Mouse (Mus musculus): Measurements from ENCODE around the gene Tns2. TPM values are rescaled to one million over a fixed set of nuclear protein-coding genes. Genes with fewer than 3 reads are reported as not detected.

Tns2 gene
- polyA plus RNA-seq (2016; fragmentation: Nextera tagmentation; extraction: Ambion mirVana) = 11.8 and 13.8 TPM in 2 replicates

DNA sequence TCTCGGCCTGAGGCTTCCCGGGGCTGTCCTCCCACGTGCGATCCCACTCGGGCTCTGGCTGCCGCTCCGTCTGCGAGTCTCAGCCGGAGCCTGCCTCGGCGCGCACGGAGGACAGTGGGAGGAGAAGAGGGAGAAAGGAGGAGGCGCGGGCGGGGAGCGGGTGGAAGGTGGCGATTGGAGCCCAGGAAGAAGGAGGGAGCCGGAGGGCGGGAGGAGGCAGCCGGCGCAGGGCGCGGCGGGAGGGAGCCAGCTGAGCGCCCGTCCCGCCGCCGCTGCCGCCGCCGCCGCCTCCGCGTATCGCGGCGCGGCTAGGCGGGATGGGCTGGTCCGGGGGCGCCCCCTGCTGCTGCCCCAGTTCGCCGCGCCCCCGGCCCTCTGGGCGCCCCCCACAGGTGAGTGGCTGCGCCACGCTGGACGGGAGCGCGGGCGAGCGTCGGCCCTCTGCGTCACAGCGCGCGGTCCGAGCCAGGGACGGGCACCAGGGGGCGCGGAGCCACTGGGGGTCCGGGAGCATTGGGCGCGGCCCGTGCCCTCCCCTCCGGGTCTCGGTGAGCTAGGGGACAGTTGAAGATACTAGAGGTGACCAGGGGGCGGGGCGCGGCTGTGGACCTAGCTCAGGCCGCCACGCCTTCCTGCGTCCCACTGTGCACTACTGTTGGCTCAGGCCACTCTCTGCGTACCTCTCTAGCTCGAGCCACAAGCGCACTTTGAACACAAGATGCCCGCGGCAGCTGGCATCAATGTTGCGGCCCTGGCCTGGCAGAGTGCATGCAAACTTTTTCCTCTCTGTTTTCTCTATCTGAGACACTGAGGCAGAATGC lies at the start of gene Tns2:
Tns2 (plus strand) TSS at position 253 of the 821 bp plus-strand sequence.
- Histone ChIP-seq H3K4me1 (replicated peaks) (peaks cover 78% of the 10 kb centered on the region), H3K27ac (peak within 1 kb of the TSS; percentile 83), H3K4me3 (peak within 1 kb of the TSS; percentile 63), H3K36me3 (peaks cover 34% of the 10 kb centered on the region), H3K27me3 (ENCODE audit: insufficient read depth, poor library complexity, severe bottlenecking) (peaks cover 62% of the 10 kb centered on the region), H3K9me3 (no peaks in the 10 kb centered on the region)
- under 1% methylated on average over 81 of the region's 82 CpGs for WGBS
- DNase-seq (ENCODE audit: low spot score) = peak; percentile 66

DNA sequence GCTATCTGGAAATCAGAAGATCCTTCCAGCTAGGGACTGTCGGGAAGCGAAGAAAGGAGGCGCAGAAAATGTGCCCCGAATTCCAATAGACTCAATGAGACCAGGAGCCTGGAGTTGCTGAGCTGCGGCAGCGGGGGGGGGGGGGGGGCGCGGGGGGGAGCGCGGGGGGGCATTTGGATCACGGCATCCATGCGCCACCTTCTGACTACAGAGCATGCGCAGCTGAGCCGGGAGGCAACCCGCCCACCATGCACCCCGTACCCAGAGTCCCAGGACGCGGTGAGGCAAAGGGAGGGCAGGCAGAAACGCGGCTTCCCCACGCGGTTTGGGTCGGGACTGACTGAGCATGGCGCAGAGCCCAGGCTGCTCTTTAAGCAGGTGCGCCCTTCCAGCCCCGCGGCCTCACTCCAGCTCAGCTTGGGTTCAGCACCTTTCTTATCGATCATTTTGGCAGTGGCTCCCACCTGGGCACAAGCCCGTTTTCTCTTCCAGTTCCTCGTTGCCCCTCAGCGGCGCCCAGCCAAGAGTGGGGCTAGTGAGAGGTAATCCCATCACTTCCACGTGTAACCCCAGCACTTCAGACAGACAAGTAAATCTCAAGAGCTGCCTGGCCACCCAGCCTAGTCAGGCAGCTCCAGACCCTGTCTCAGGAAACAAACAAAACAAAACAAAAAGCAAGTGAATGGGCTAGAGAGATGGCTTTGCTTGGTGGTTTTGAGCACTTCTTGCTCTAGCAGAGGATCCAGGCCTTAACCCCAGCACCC lies 48.1 kb upstream of the Tns2 start:
- DNase-seq (ENCODE audit: low spot score) = peak; percentile 80
- peak overlapping the region; percentile 84 for H3K27ac ChIP-seq
- under 1% methylated on average over 30 of the region's 33 CpGs for WGBS
- H3K36me3 ChIP-seq = no peaks in the 10 kb centered on the region
- H3K27me3 ChIP-seq (ENCODE audit: insufficient read depth, poor library complexity, severe bottlenecking) = no peaks in the 10 kb centered on the region
- no peaks in the 10 kb centered on the region for H3K9me3 ChIP-seq
- H3K4me1 ChIP-seq (replicated peaks) = peaks cover 6% of the 10 kb centered on the region
- H3K4me3 ChIP-seq = peak overlapping the region; percentile 59

DNA sequence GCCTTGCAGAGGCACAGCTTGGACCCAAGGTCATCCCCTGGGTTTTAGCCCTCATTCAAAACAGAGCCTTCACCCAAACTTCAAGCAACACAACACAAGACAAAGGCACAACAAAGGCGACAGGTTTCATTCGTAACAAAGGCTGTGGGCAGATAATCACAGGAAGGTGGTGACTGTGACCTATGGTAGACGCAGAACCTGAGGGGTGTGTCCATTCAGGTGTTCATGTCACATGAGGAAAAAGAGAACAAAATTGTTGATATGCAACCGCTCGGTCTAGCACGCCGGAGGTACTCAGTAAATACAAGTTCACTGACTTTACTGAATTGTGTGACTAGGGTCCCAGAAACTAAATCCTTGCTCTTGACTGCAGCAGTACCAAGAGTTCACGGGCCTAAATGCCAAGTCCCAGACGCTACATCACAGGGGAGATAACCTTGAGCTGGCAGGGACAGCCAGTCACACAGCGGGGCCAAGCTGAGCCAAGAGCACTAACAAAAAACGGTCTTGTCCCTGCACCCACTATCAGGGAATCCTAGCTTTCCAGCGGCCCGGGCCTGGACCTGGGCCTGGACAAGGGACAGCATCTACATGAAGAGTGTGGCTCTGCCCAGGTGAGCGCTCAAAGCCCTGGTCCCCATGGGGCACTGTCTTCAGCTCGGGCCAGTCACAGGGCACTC lies 43.6 kb upstream of the Tns2 start:
- peaks cover 6% of the 10 kb centered on the region for H3K4me1 ChIP-seq (replicated peaks)
- H3K36me3 ChIP-seq = no peaks in the 10 kb centered on the region
- no peaks in the 10 kb centered on the region for H3K9me3 ChIP-seq
- WGBS = 88% methylated on average over 15 of the region's 15 CpGs
- no peaks in the 10 kb centered on the region for H3K27me3 ChIP-seq (ENCODE audit: insufficient read depth, poor library complexity, severe bottlenecking)
- no peak overlapping the region for H3K4me3 ChIP-seq
- DNase-seq (ENCODE audit: low spot score) = no peak
- no peak overlapping the region for H3K27ac ChIP-seq

DNA sequence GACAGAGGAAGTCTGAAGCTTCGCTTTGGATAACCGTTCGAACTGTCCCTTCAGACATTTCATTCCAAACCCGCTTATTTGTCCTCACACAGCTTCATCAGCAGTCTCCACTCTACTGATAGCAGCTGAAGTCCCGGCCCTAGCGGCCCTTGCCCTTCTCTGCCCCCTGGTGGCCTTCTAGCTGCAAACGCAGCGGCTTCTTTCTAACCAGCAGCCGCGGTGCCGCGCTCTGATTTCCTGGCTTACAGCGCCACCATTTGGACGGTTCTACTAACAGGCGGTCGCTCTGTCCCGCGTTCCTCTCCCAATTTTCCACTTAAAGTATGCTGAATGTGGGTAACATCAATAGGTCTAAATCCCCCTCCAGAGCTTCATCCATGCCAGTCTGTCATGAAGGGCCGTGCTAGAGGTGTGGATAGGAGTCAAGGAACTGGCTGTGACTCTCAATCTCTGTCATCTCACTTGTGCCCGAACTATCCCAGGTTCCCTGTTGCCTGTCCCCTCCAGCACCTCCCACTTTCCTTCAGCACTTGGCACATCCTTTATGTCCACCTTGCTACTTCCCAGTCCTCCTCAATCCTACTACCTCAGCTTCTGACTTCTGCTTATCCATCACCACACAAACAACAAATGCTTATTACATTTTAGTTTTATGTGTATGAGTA lies 34.4 kb upstream of the Tns2 start:
- peak; percentile 94 for DNase-seq (ENCODE audit: low spot score)
- no peak overlapping the region for H3K27ac ChIP-seq
- WGBS = 7% methylated on average over 20 of the region's 20 CpGs

DNA sequence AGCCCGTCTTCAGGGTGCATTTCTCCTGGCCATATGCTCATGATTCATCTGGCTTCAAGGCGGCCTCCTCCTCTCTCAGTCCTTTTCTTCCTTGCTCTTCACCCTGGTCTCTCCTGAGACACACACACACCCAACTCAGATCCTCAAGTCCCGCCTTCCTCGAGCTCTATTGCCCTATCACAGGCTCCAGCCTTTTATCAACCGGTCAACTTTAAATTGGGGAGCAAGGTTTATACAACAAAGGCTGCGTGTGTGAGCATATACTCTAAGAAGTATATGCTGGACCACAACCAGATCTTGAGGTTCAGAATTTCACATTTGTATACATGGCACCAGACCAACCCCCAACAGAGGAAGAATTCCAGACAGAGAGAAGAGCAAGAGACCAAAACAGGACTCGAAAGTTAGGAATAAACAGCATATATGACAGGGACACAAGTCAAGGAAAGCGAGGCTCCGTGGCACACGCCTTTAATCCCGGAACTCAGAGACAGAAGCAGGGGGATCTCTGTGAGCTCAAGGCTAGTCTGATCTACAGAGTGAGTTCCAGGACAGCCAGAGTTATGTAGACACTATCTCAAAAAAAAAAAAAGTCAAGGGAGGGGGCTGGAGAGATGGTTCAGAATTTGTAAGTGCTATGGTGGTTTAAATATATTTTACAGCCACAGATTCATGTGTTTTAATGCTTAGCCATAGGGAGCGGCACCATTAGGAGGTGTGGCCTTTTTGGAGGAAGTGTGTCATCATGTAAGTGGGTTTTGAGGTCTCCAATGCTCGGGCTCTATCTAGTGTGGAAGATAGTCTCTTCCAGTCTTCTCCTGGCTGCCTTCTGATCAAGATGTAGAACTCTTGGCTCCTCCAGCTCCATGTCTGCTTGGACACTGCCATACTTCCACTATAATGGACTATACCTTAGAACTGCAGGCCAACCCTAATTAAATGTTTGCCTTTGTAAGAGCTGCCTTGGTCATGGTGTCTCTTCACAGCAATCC lies 29.4 kb upstream of the Tns2 start:
- Histone ChIP-seq H3K4me1 (replicated peaks) (peaks cover 22% of the 10 kb centered on the region), H3K27ac (no peak overlapping the region), H3K27me3 (ENCODE audit: insufficient read depth, poor library complexity, severe bottlenecking) (peaks cover 23% of the 10 kb centered on the region), H3K9me3 (no peaks in the 10 kb centered on the region), H3K4me3 (no peak overlapping the region), H3K36me3 (peaks cover 6% of the 10 kb centered on the region; the same call in 1 of the 2 replicates)
- DNase-seq (ENCODE audit: low spot score) = no peak
- 77% methylated on average over 13 of the region's 13 CpGs for WGBS

More for the DNA sequence above, 34.4 kb upstream of the Tns2 start:
- peaks cover 25% of the 10 kb centered on the region for H3K27me3 ChIP-seq (ENCODE audit: insufficient read depth, poor library complexity, severe bottlenecking)
- H3K36me3 ChIP-seq = no peaks in the 10 kb centered on the region
- H3K4me1 ChIP-seq (replicated peaks) = peaks cover 11% of the 10 kb centered on the region; the same call in 1 of the 2 replicates
- H3K4me3 ChIP-seq = no peak overlapping the region
- H3K9me3 ChIP-seq = no peaks in the 10 kb centered on the region

DNA sequence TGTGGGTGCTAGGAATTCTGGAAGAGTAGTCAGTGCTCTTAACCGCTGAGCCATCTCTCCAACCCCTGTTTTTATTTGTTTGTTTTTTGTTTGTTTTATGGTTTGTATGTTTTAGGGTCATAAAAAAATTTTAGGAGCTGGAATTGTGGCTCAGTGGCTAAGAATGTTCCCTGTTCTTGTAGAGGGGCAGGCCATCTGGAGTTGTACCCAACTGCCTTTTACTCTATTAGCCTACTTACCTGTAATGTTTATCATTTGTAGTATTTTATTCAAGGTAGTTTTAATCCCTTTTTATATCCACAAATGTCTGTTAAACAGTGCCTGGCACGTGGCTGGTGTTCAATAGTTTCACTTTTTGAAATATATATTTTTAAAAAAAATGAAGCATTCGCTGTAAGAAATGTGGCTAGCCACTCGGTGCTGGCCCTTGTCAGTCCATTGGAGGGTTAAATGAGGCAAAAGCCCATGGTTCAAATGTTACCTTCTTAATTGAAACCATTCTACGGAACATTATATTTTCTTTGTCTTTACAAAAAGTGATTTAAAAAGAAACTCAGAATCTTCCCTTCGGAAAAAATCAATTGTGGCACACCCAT lies 27.2 kb upstream of the Tns2 start:
- peaks cover 6% of the 10 kb centered on the region; the same call in 1 of the 2 replicates for H3K36me3 ChIP-seq
- no peak for DNase-seq (ENCODE audit: low spot score)
- no peaks in the 10 kb centered on the region for H3K27me3 ChIP-seq (ENCODE audit: insufficient read depth, poor library complexity, severe bottlenecking)
- peak overlapping the region; percentile 97 for H3K27ac ChIP-seq
- H3K9me3 ChIP-seq = no peaks in the 10 kb centered on the region
- 15% methylated on average over 6 of the region's 6 CpGs for WGBS
- peak overlapping the region; percentile 92 for H3K4me3 ChIP-seq
- peaks cover 24% of the 10 kb centered on the region for H3K4me1 ChIP-seq (replicated peaks)

DNA sequence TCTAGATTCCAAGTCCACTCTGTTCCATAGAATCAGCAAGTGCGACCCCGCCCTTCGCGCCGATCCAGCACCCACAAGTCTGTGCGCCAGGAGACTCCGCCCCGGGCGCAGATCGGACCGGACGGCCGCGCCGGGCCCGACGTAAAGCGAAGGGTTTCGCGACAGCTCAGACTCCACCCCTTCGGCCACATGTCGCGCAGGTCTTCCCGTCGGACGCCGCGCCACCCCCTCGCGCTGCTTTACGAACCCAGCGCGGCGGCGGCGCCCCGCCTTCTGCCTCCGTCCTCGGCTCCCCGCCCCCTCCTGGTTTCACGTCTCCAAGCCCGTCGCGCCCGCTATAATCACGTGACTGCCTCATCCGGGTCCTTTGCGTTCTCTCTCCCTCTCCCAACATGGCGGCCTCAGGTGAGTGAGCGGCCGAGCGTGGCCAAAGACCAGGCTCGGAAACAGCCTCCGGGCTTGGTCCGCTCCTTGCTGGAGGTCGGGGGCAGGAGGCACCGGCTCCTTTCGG lies 26.6 kb upstream of the Tns2 start, which contains the start of gene Eif4b:
Eif4b (plus strand) TSS at position 215 of the 511 bp plus-strand sequence.
- Histone ChIP-seq H3K4me1 (replicated peaks) (peaks cover 24% of the 10 kb centered on the region), H3K27ac (peak within 1 kb of the TSS; percentile 97), H3K27me3 (ENCODE audit: insufficient read depth, poor library complexity, severe bottlenecking) (no peaks in the 10 kb centered on the region), H3K4me3 (peak within 1 kb of the TSS; percentile 92), H3K36me3 (peaks cover 8% of the 10 kb centered on the region; the same call in 1 of the 2 replicates), H3K9me3 (no peaks in the 10 kb centered on the region)
- WGBS = under 1% methylated on average over 58 of the region's 58 CpGs
- DNase-seq (ENCODE audit: low spot score) = peak; percentile 99

DNA sequence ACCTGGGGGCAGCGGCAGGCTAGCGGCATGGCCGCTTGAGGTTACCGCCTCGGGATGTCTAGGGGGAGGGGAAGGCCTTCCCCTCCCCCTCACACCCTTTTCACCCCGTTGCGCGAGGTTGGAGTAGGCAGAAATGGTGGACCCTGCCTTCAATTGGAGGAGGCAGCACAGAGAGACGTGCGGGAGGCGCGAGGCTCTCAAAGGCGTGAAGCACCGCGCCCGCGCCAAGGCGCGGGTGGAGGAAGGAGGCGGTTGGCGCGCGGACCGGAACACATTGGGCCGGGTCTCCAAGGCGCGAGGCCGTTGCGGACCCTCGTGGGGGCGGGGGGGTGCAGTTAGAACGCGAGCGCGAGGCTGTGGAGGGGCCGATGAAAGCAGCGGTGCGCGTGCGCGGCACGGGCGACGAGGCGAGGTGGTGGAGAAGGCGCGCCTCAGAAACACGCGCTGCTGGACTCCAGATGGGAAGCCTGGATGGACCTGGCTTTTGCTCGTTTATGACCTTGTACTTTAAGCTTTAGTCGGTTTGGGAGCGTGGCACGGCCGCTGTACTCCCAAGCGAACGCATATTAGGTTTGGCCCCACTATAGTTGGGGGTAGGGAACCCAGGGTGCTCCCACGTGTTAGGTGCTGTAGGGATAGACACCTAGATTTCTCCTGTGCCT lies 26.0 kb upstream of the Tns2 start:
- Histone ChIP-seq H3K4me1 (replicated peaks) (peaks cover 24% of the 10 kb centered on the region), H3K36me3 (peaks cover 13% of the 10 kb centered on the region), H3K9me3 (no peaks in the 10 kb centered on the region), H3K4me3 (peak overlapping the region; percentile 92), H3K27me3 (ENCODE audit: insufficient read depth, poor library complexity, severe bottlenecking) (no peaks in the 10 kb centered on the region), H3K27ac (peak overlapping the region; percentile 97)
- under 1% methylated on average over 57 of the region's 57 CpGs for WGBS
- DNase-seq (ENCODE audit: low spot score) = peak; percentile 66

DNA sequence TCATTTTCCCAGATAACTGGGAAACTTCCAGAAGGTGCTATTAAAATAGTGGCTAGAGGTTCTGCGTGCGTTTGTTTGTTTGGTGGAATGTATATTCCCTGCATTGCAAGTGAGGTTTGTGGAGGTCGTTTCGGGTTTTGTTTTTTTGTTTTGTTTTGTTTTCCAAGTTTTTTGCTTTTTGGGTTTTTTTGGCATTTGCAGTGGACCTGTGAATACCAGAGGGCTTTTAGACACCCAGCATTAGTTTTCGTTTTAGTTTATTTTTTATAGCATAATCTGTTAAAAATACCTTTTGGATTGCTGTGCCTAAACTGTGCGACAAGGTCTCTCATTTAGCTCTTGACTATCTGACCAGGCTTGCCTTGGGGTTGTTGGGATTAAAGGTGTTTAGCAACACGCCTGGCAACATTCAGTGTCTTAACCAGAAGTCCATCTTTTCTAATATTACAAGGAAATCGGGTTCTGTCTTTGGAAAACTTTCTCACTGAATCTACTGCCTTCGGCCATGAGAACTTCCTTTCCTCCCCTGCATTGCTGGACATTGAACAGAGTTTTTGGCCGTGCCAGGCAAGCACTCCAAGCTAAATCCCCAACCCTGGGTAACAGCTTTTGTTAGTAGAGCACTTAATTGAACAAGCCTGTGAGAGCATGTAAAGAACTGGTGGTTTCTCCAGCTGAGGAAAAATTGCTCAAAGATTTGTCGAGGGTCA lies 25.2 kb upstream of the Tns2 start:
- peaks cover 15% of the 10 kb centered on the region for H3K36me3 ChIP-seq
- H3K27ac ChIP-seq = peak overlapping the region; percentile 97
- no peak for DNase-seq (ENCODE audit: low spot score)
- no peaks in the 10 kb centered on the region for H3K9me3 ChIP-seq
- no peaks in the 10 kb centered on the region for H3K27me3 ChIP-seq (ENCODE audit: insufficient read depth, poor library complexity, severe bottlenecking)
- 23% methylated on average over 11 of the region's 11 CpGs for WGBS
- peaks cover 24% of the 10 kb centered on the region for H3K4me1 ChIP-seq (replicated peaks)
- H3K4me3 ChIP-seq = peak overlapping the region; percentile 92

DNA sequence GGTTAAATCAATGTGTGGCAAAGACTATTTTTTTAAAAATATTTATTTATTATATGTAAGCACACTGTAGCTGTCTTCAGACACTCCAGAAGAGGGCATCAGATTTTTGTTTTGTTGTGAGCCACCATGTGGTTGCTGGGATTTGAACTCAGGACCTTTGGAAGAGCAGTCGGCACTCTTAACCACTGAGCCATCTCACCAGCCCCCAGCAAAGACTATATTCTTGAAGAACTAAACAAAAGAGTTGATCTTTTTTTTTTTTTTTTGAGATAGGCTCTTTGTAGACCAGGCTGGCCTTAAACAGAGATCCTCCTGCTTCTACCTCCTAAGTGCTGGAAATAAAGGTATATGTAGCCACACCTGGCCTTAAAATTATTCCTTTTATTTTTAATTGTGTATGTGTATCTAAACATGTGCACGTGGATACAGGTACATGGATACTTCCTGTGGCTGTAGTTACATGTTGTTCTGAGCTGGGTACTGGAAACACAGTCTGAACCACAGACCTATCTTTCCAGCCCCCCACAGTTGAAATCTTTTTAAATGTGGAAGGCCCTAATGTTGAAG lies 23.0 kb upstream of the Tns2 start:
- 92% methylated on average over 2 of the region's 2 CpGs for WGBS
- Histone ChIP-seq H3K4me1 (replicated peaks) (peaks cover 24% of the 10 kb centered on the region), H3K27me3 (ENCODE audit: insufficient read depth, poor library complexity, severe bottlenecking) (no peaks in the 10 kb centered on the region), H3K4me3 (no peak overlapping the region), H3K9me3 (no peaks in the 10 kb centered on the region), H3K36me3 (peaks cover 36% of the 10 kb centered on the region), H3K27ac (no peak overlapping the region)
- DNase-seq (ENCODE audit: low spot score) = no peak

All from hindbrain, embryonic 10.5 days (tissue).